Mouse (Mus musculus) lung, embryonic 15.5 days (tissue): ENCODE measurements around the gene Grm4. TPM values are rescaled to one million over a fixed set of nuclear protein-coding genes. Genes with fewer than 3 reads are reported as not detected.

ENCODE experiments used
- ATAC-seq: fragments of 200-750 bp; cut with Nextera tagmentation; 2 replicates; pipeline ENCODE4 v1.8.0; 2017; ENCODE audit warnings: moderate number of reproducible peaks, borderline replicate concordance; ENCODE audit not compliant: low FRiP score, low TSS enrichment; ENCODE audit errors: extremely low read depth
- H3K27ac ChIP-seq: fragments of 300-500 bp; sonication (generic); 2 replicates; pipeline ENCODE4 v1.5.1; 2015; ENCODE audit warnings: moderate library complexity, mild to moderate bottlenecking, inconsistent platforms
- H3K27me3 ChIP-seq: fragments of 300-500 bp; sonication (generic); 2 replicates; pipeline ENCODE4 v1.6.1; 2015; ENCODE audit warnings: inconsistent platforms
- H3K36me3 ChIP-seq: fragments of 300-500 bp; sonication (generic); 2 replicates; pipeline ENCODE4 v1.6.1; 2015; ENCODE audit warnings: inconsistent platforms
- H3K4me1 ChIP-seq: fragments of 300-500 bp; sonication (generic); 2 replicates; pipeline ENCODE4 v1.6.1; 2015; ENCODE audit warnings: inconsistent platforms
- H3K4me2 ChIP-seq: fragments of 300-500 bp; sonication (generic); 2 replicates; pipeline ENCODE4 v1.6.1; 2015; ENCODE audit warnings: inconsistent platforms, mild to moderate bottlenecking, moderate library complexity
- H3K4me3 ChIP-seq: fragments of 300-500 bp; sonication (generic); 2 replicates; pipeline ENCODE4 v1.5.1; 2015; ENCODE audit warnings: mild to moderate bottlenecking, inconsistent platforms
- H3K9ac ChIP-seq: fragments of 300-500 bp; sonication (generic); 2 replicates; pipeline ENCODE4 v1.6.1; 2015; ENCODE audit warnings: inconsistent platforms
- H3K9me3 ChIP-seq: fragments of 300-500 bp; sonication (generic); 2 replicates; pipeline ENCODE4 v1.6.1; 2016; ENCODE audit warnings: inconsistent platforms
- WGBS: fragments of 180-500 bp; shearing (Covaris S2); methylation state at CpG from one replicate; pipeline ENCODE4 v1.1.7; 2015; 5-methylcytosine and 5-hydroxymethylcytosine counted together
- polyA plus RNA-seq: library from polyadenylated mRNA; unstranded; fragments of >200 nt; fragmentation: Nextera tagmentation; extraction: Ambion mirVana; gene quantifications from 2 replicates; pipeline ENCODE4 v1.2.1, GENCODE M21; 2015

Grm4 gene
- polyA plus RNA-seq, 1 experiment from 2014 or later, result 0.07 TPM

- Histone ChIP-seq H3K27me3 (no peaks in the 10 kb centered on the region; the same call in 1 of the 2 replicates), H3K36me3 (no peaks in the 10 kb centered on the region), H3K4me3 (no peak overlapping the region), H3K27ac (no peak overlapping the region), H3K9ac (no peak overlapping the region), H3K9me3 (no peaks in the 10 kb centered on the region), H3K4me2 (no peak overlapping the region), H3K4me1 (peaks cover 4% of the 10 kb centered on the region; the same call in 1 of the 2 replicates)
- ATAC-seq, result no peak; the same call in 1 of the 2 replicates
- 61% methylated on average over 9 of the region's 9 CpGs for WGBS
Observed at GRCm38 (mm10) chr17:27547253-27547868, 26.2 kb upstream of the Grm4 start.

GRCm38 (mm10) chr17:27546574-27547085 lies 25.4 kb upstream of the Grm4 start:
- Histone ChIP-seq H3K9ac (no peak overlapping the region), H3K36me3 (no peaks in the 10 kb centered on the region), H3K4me1 (peaks cover 4% of the 10 kb centered on the region; the same call in 1 of the 2 replicates), H3K27me3 (no peaks in the 10 kb centered on the region; the same call in 1 of the 2 replicates), H3K27ac (no peak overlapping the region), H3K4me3 (no peak overlapping the region), H3K4me2 (no peak overlapping the region), H3K9me3 (no peaks in the 10 kb centered on the region)
- WGBS, result 66% methylated on average over 7 of the region's 7 CpGs
- ATAC-seq, result no peak

- Histone ChIP-seq H3K4me3 (no peak overlapping the region), H3K36me3 (no peaks in the 10 kb centered on the region), H3K9me3 (no peaks in the 10 kb centered on the region), H3K27ac (no peak overlapping the region), H3K4me2 (no peak overlapping the region), H3K27me3 (no peaks in the 10 kb centered on the region; the same call in 1 of the 2 replicates), H3K9ac (no peak overlapping the region), H3K4me1 (peaks cover 4% of the 10 kb centered on the region; the same call in 1 of the 2 replicates)
- 37% methylated on average over 12 of the region's 12 CpGs for WGBS
- ATAC-seq, result no peak
Observed at GRCm38 (mm10) chr17:27545991-27546390, 24.8 kb upstream of the Grm4 start.

- Histone ChIP-seq H3K4me3 (no peak overlapping the region), H3K36me3 (no peaks in the 10 kb centered on the region), H3K9ac (no peak overlapping the region), H3K4me1 (peaks cover 4% of the 10 kb centered on the region; the same call in 1 of the 2 replicates), H3K27ac (no peak overlapping the region), H3K4me2 (no peak overlapping the region), H3K9me3 (no peaks in the 10 kb centered on the region), H3K27me3 (no peaks in the 10 kb centered on the region; the same call in 1 of the 2 replicates)
- 87% methylated on average over 11 of the region's 11 CpGs for WGBS
- ATAC-seq, result no peak
Observed at GRCm38 (mm10) chr17:27544551-27544950, 23.3 kb upstream of the Grm4 start.

- WGBS, result 64% methylated on average over 3 of the region's 3 CpGs
- no peak overlapping the region for H3K4me2 ChIP-seq
- no peaks in the 10 kb centered on the region for H3K36me3 ChIP-seq
- no peaks in the 10 kb centered on the region for H3K9me3 ChIP-seq
- H3K9ac ChIP-seq, result no peak overlapping the region
- no peaks in the 10 kb centered on the region; the same call in 1 of the 2 replicates for H3K27me3 ChIP-seq
- no peak overlapping the region for H3K4me3 ChIP-seq
- no peak overlapping the region for H3K27ac ChIP-seq
- no peak for ATAC-seq
- no peaks in the 10 kb centered on the region for H3K4me1 ChIP-seq
Observed at GRCm38 (mm10) chr17:27541984-27542383, 20.8 kb upstream of the Grm4 start.

GRCm38 (mm10) chr17:27541261-27541660 lies 20.1 kb upstream of the Grm4 start:
- H3K4me3 ChIP-seq, result no peak overlapping the region
- no peaks in the 10 kb centered on the region for H3K4me1 ChIP-seq
- ATAC-seq, result no peak
- H3K27ac ChIP-seq, result no peak overlapping the region
- no peaks in the 10 kb centered on the region for H3K9me3 ChIP-seq
- H3K4me2 ChIP-seq, result no peak overlapping the region
- no peak overlapping the region for H3K9ac ChIP-seq
- no peaks in the 10 kb centered on the region for H3K27me3 ChIP-seq
- H3K36me3 ChIP-seq, result no peaks in the 10 kb centered on the region
- 59% methylated on average over 2 of the region's 2 CpGs for WGBS

GRCm38 (mm10) chr17:27534718-27535117 lies 13.5 kb upstream of the Grm4 start:
- no peaks in the 10 kb centered on the region for H3K4me1 ChIP-seq
- H3K9me3 ChIP-seq, result no peaks in the 10 kb centered on the region
- no peak overlapping the region for H3K27ac ChIP-seq
- H3K4me2 ChIP-seq, result no peak overlapping the region
- ATAC-seq, result 0 out of 2 replicates have a peak, but pooled peaks have one; percentile 69
- H3K36me3 ChIP-seq, result no peaks in the 10 kb centered on the region
- WGBS, result 3% methylated on average over 10 of the region's 10 CpGs
- H3K27me3 ChIP-seq, result no peaks in the 10 kb centered on the region
- no peak overlapping the region for H3K9ac ChIP-seq
- H3K4me3 ChIP-seq, result no peak overlapping the region

- Histone ChIP-seq H3K4me1 (no peaks in the 10 kb centered on the region), H3K9ac (no peak overlapping the region), H3K36me3 (no peaks in the 10 kb centered on the region), H3K4me2 (no peak overlapping the region), H3K27ac (no peak overlapping the region), H3K9me3 (no peaks in the 10 kb centered on the region), H3K4me3 (no peak overlapping the region), H3K27me3 (no peaks in the 10 kb centered on the region)
- 77% methylated on average over 3 of the region's 3 CpGs for WGBS
- no peak for ATAC-seq
Observed at GRCm38 (mm10) chr17:27533354-27533753, 12.2 kb upstream of the Grm4 start.

GRCm38 (mm10) chr17:27532095-27532494 lies 10.9 kb upstream of the Grm4 start:
- H3K4me3 ChIP-seq, result no peak overlapping the region
- WGBS, result 84% methylated on average over 8 of the region's 8 CpGs

GRCm38 (mm10) chr17:27528767-27529166 lies 7.6 kb upstream of the Grm4 start:
- H3K36me3 ChIP-seq, result no peaks in the 10 kb centered on the region
- ATAC-seq, result no peak

More at GRCm38 (mm10) chr17:27532095-27532494, 10.9 kb upstream of the Grm4 start:
- no peak for ATAC-seq
- H3K4me2 ChIP-seq, result no peak overlapping the region
- H3K27me3 ChIP-seq, result no peaks in the 10 kb centered on the region
- H3K36me3 ChIP-seq, result no peaks in the 10 kb centered on the region
- no peak overlapping the region for H3K27ac ChIP-seq
- no peaks in the 10 kb centered on the region for H3K9me3 ChIP-seq
- H3K4me1 ChIP-seq, result no peaks in the 10 kb centered on the region
- no peak overlapping the region for H3K9ac ChIP-seq

GRCm38 (mm10) chr17:27528030-27528429 lies 6.8 kb upstream of the Grm4 start:
- WGBS, result 49% methylated on average over 8 of the region's 8 CpGs
- no peak overlapping the region for H3K4me2 ChIP-seq

More at GRCm38 (mm10) chr17:27528767-27529166, 7.6 kb upstream of the Grm4 start:
- H3K4me3 ChIP-seq, result no peak overlapping the region
- no peaks in the 10 kb centered on the region for H3K9me3 ChIP-seq
- no peaks in the 10 kb centered on the region for H3K27me3 ChIP-seq
- no peak overlapping the region for H3K27ac ChIP-seq
- WGBS, result 73% methylated on average over 5 of the region's 5 CpGs
- no peaks in the 10 kb centered on the region for H3K4me1 ChIP-seq
- H3K4me2 ChIP-seq, result no peak overlapping the region
- no peak overlapping the region for H3K9ac ChIP-seq

GRCm38 (mm10) chr17:27527188-27527587 lies 6.0 kb upstream of the Grm4 start:
- Histone ChIP-seq H3K27me3 (peaks cover 4% of the 10 kb centered on the region), H3K4me2 (no peak overlapping the region), H3K9ac (no peak overlapping the region), H3K4me1 (no peaks in the 10 kb centered on the region), H3K36me3 (no peaks in the 10 kb centered on the region), H3K4me3 (no peak overlapping the region), H3K9me3 (no peaks in the 10 kb centered on the region), H3K27ac (no peak overlapping the region)
- 70% methylated on average over 6 of the region's 6 CpGs for WGBS
- ATAC-seq, result no peak

More at GRCm38 (mm10) chr17:27528030-27528429, 6.8 kb upstream of the Grm4 start:
- Histone ChIP-seq H3K36me3 (no peaks in the 10 kb centered on the region), H3K4me3 (no peak overlapping the region), H3K9me3 (no peaks in the 10 kb centered on the region), H3K9ac (no peak overlapping the region), H3K4me1 (no peaks in the 10 kb centered on the region), H3K27ac (no peak overlapping the region), H3K27me3 (peaks cover 2% of the 10 kb centered on the region; the same call in 1 of the 2 replicates)
- no peak for ATAC-seq
